Mouse (Mus musculus): ENCODE results near the gene Fto. TPM values are rescaled to one million over a fixed set of nuclear protein-coding genes. Genes with fewer than 3 reads are reported as not detected.

Fto gene
- 82.5 TPM for polyA plus RNA-seq (2017; shearing (Covaris generic))

DNA sequence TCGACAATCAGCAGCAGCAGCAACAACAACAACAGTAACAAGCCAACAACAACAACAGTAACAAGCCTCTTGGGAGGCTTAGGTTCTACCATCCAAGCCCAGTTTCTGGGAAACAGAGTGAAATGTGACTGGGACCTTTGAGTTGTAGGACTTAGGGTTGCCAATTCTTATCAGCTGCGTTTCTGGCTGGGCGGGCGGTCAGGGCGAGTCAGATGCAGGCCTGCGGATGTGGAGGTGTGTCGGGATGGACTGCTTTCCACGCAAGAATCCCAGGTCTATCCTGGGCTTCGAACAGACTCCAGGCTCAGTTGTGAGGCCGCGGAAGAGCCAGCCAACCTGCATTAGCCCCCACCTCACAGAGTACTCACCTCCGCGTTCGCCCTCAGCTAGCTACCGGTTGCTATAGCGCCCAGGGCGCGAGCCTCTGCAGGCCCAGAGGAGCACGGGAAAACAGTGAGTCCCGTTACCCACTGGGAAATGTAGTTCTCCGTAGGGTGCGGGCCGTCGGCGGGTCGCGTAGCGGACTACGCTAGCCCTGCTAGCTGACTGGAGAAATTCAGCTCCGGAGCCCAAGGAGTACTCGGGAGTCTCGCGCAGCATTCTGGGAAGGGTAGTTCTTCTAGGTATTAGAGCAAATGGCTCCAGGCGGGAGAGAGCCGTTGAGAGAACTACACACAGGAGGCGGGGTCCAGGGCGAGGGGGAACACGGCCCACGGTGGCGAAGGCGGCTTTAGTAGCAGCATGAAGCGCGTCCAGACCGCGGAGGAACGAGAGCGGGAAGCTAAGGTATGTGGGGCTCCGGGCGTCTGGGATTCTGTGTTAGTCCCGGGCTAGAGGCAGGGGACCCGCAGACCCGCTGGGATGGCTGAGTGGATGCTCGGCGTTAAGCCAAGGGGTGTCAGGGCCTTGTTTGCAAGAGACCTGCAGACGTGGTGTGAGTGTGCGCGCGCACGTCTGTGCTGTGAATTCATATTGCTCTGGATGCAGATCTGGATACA lies at the start of gene Fto, which contains the start of gene Rpgrip1l:
TSS of gene Fto (plus strand) at position 691 of the 998 bp plus-strand sequence.
TSS of gene Rpgrip1l (minus strand) at position 428 of the 998 bp plus-strand sequence.

Other genes with a start within 250 kb of the Fto start
- 145 TPM for gene Rbl2, start 243.5 kb upstream of the Fto start, polyA plus RNA-seq (2017; shearing (Covaris generic))
- gene Aktip, start 113.5 kb upstream of the Fto start, polyA plus RNA-seq (2017; shearing (Covaris generic)) = 45.5 TPM
- 7.0 TPM for gene Rpgrip1l, start 263 bp upstream of the Fto start, polyA plus RNA-seq (2017; shearing (Covaris generic))